Mouse (Mus musculus): ENCODE data around the gene Pmel.
A peak's percentile ranks its signal among the peaks of the same experiment; 100 is the strongest.

Pmel gene

GRCm38 (mm10) chr10:128703895-128704294 lies at the start of gene Pmel:
TSS of gene Pmel (plus strand) at chr10:128704195.
- DNase-seq (ENCODE audit: low spot score in 2 of 2), result no peak

GRCm38 (mm10) chr10:128655254-128655653 lies 48.7 kb upstream of the Pmel start:
- no peak for DNase-seq (ENCODE audit: low spot score in 2 of 2)

GRCm38 (mm10) chr10:128656731-128657130 lies 47.3 kb upstream of the Pmel start:
- DNase-seq (ENCODE audit: low spot score in 2 of 2), result no peak

GRCm38 (mm10) chr10:128657844-128658243 lies 46.2 kb upstream of the Pmel start:
- DNase-seq (ENCODE audit: low spot score in 2 of 2), result no peak

- DNase-seq (ENCODE audit: low spot score in 2 of 2), result no peak
Observed at GRCm38 (mm10) chr10:128659490-128659889, 44.5 kb upstream of the Pmel start.

- DNase-seq (ENCODE audit: low spot score in 2 of 2), result no peak
Observed at GRCm38 (mm10) chr10:128662465-128662864, 41.5 kb upstream of the Pmel start.

- DNase-seq (ENCODE audit: low spot score in 2 of 2), result no peak
Observed at GRCm38 (mm10) chr10:128663441-128664220, 40.4 kb upstream of the Pmel start.

- peak in 1 of 2 experiments; percentile 23 for DNase-seq (ENCODE audit: low spot score in 2 of 2)
Observed at GRCm38 (mm10) chr10:128664808-128665207, 39.2 kb upstream of the Pmel start.

- peak in 1 of 2 experiments; percentile 43 for DNase-seq (ENCODE audit: low spot score in 2 of 2)
Observed at GRCm38 (mm10) chr10:128665307-128665706, 38.7 kb upstream of the Pmel start.

- no peak for DNase-seq (ENCODE audit: low spot score in 2 of 2)
Observed at GRCm38 (mm10) chr10:128665806-128666205, 38.2 kb upstream of the Pmel start.

GRCm38 (mm10) chr10:128668790-128669672 lies 35.0 kb upstream of the Pmel start:
- DNase-seq (ENCODE audit: low spot score in 2 of 2), result peak; percentile 38 to 57

GRCm38 (mm10) chr10:128671148-128671547 lies 32.8 kb upstream of the Pmel start:
- no peak for DNase-seq (ENCODE audit: low spot score in 2 of 2)

GRCm38 (mm10) chr10:128673763-128674468 lies 30.1 kb upstream of the Pmel start, which contains the start of gene Suox:
TSS of gene Suox (minus strand) at chr10:128674073.
- peak; percentile 83 to 85 for DNase-seq (ENCODE audit: low spot score in 2 of 2)

- peak; percentile 36 to 47 for DNase-seq (ENCODE audit: low spot score in 2 of 2)
Observed at GRCm38 (mm10) chr10:128674469-128675008, 29.5 kb upstream of the Pmel start.

- no peak for DNase-seq (ENCODE audit: low spot score in 2 of 2)
Observed at GRCm38 (mm10) chr10:128695411-128695991, 8.5 kb upstream of the Pmel start.

GRCm38 (mm10) chr10:128695992-128696807 lies 7.8 kb upstream of the Pmel start, which contains the start of gene Rab5b:
TSS of gene Rab5b (minus strand) at chr10:128696264.
- DNase-seq (ENCODE audit: low spot score in 2 of 2), result peak; percentile 99 to 100

GRCm38 (mm10) chr10:128697072-128697725 lies 6.8 kb upstream of the Pmel start:
- no peak for DNase-seq (ENCODE audit: low spot score in 2 of 2)

- no peak for DNase-seq (ENCODE audit: low spot score in 2 of 2)
Observed at GRCm38 (mm10) chr10:128699006-128699405, 5.0 kb upstream of the Pmel start.

GRCm38 (mm10) chr10:128699611-128700010 lies 4.4 kb upstream of the Pmel start:
- no peak for DNase-seq (ENCODE audit: low spot score in 2 of 2)

GRCm38 (mm10) chr10:128700712-128701111 lies 3.3 kb upstream of the Pmel start:
- no peak for DNase-seq (ENCODE audit: low spot score in 2 of 2)

Data from spleen, postnatal 36 days (tissue).